Mouse (Mus musculus) layer of hippocampus, postnatal 36 days (tissue): ENCODE results near the gene Mapre1. TPM values are rescaled to one million over a fixed set of nuclear protein-coding genes. Genes with fewer than 3 reads are reported as not detected.
"Not testable (repeated sequence)": the region's sequence is repeated elsewhere in the genome, so short reads cannot be mapped to it uniquely, and the experiment has no call there.

Experiments used
- DNase-seq, 2 experiments: peaks; one replicate each; pipeline ENCODE4 v3.0.0; 2022
- total RNA-seq, 2 experiments: library from RNA; stranded (reverse); gene quantifications; 2 replicates each; pipeline ENCODE4 v1.2.3; 2021

The Mapre1 gene
- 10 to 100 TPM; 84.1 to 92.7 TPM for total RNA-seq

- peak; percentile 100 for DNase-seq
Observed at GRCm38 (mm10) chr2:153740500-153741436, at the start of gene Mapre1. Gene Mapre1 (plus strand): TSS chr2:153741274.

GRCm38 (mm10) chr2:153693413-153693812 lies 47.7 kb upstream of the Mapre1 start:
- not testable (repeated sequence) for DNase-seq

- no peak for DNase-seq
Observed at GRCm38 (mm10) chr2:153694462-153695085, 46.5 kb upstream of the Mapre1 start.

- DNase-seq: no peak
Observed at GRCm38 (mm10) chr2:153696352-153696751, 44.7 kb upstream of the Mapre1 start, which contains the start of gene Dnmt3c. Gene Dnmt3c (plus strand): TSS chr2:153696652.

- no peak for DNase-seq
Observed at GRCm38 (mm10) chr2:153703389-153703788, 37.7 kb upstream of the Mapre1 start.

- no peak for DNase-seq
Observed at GRCm38 (mm10) chr2:153710701-153711330, 30.3 kb upstream of the Mapre1 start.

- peak; percentile 25 to 31 for DNase-seq
Observed at GRCm38 (mm10) chr2:153712646-153713091, 28.4 kb upstream of the Mapre1 start.

GRCm38 (mm10) chr2:153713227-153713626 lies 27.8 kb upstream of the Mapre1 start:
- DNase-seq: peak; percentile 65 to 74

GRCm38 (mm10) chr2:153717861-153718260 lies 23.2 kb upstream of the Mapre1 start:
- not testable (repeated sequence) for DNase-seq

- DNase-seq: no peak
Observed at GRCm38 (mm10) chr2:153723098-153723497, 18.0 kb upstream of the Mapre1 start.

GRCm38 (mm10) chr2:153724424-153724823 lies 16.6 kb upstream of the Mapre1 start:
- DNase-seq: no peak

- no peak for DNase-seq
Observed at GRCm38 (mm10) chr2:153724871-153725270, 16.2 kb upstream of the Mapre1 start.

GRCm38 (mm10) chr2:153725291-153725690 lies 15.8 kb upstream of the Mapre1 start:
- no peak for DNase-seq

GRCm38 (mm10) chr2:153734033-153734432 lies 7.0 kb upstream of the Mapre1 start:
- no peak for DNase-seq

GRCm38 (mm10) chr2:153741437-153742065 lies 477 bp downstream of the Mapre1 start:
- DNase-seq: peak in 1 of 2 experiments; percentile 27

- no peak for DNase-seq
Observed at GRCm38 (mm10) chr2:153747994-153748393, 6.9 kb downstream of the Mapre1 start.

- no peak for DNase-seq
Observed at GRCm38 (mm10) chr2:153750363-153750762, 9.3 kb downstream of the Mapre1 start.

GRCm38 (mm10) chr2:153762121-153762520 lies 21.0 kb downstream of the Mapre1 start:
- no peak for DNase-seq

- no peak for DNase-seq
Observed at GRCm38 (mm10) chr2:153767484-153767883, 26.4 kb downstream of the Mapre1 start.

GRCm38 (mm10) chr2:153768881-153769280 lies 27.8 kb downstream of the Mapre1 start:
- no peak for DNase-seq

GRCm38 (mm10) chr2:153772950-153773349 lies 31.9 kb downstream of the Mapre1 start:
- DNase-seq: no peak

- no peak for DNase-seq
Observed at GRCm38 (mm10) chr2:153775472-153775871, 34.4 kb downstream of the Mapre1 start.
